Mouse (Mus musculus): ENCODE data around the gene Mpv17l2. TPM values are rescaled to one million over a fixed set of nuclear protein-coding genes. Genes with fewer than 3 reads are reported as not detected.
A peak's percentile ranks its signal among the peaks of the same experiment; 100 is the strongest.

Mpv17l2 gene
- polyA plus RNA-seq, 1 experiment from 2014 or later = 60.4 TPM

GRCm38 (mm10) chr8:70801156-70801555, 40.4 kb upstream of the Mpv17l2 start:
- Histone ChIP-seq H3K27ac (ENCODE audit: low read length) (no peak overlapping the region), H3K4me3 (ENCODE audit: low read length) (no peak overlapping the region), H3K36me3 (ENCODE audit: insufficient read depth, low read length) (no peaks in the 10 kb centered on the region), H3K9ac (replicated peaks; ENCODE audit: low read length) (no peak overlapping the region), H3K27me3 (ENCODE audit: insufficient read depth, low read length) (peaks cover 53% of the 10 kb centered on the region), H3K4me2 (replicated peaks; ENCODE audit: low read depth, low read length) (no peak overlapping the region), H3K4me1 (ENCODE audit: insufficient read depth, low read length) (peaks cover 29% of the 10 kb centered on the region), H3K9me3 (ENCODE audit: low read length) (no peaks in the 10 kb centered on the region)
- ATAC-seq (ENCODE audit: low FRiP score, low TSS enrichment) = no peak
- WGBS = 18% methylated on average over 15 of the region's 15 CpGs

GRCm38 (mm10) chr8:70800648-70801047, 39.9 kb upstream of the Mpv17l2 start:
- no peak overlapping the region for H3K27ac ChIP-seq (ENCODE audit: low read length)
- H3K9me3 ChIP-seq (ENCODE audit: low read length) = no peaks in the 10 kb centered on the region
- no peak overlapping the region for H3K9ac ChIP-seq (replicated peaks; ENCODE audit: low read length)
- H3K4me2 ChIP-seq (replicated peaks; ENCODE audit: low read depth, low read length) = no peak overlapping the region
- ATAC-seq (ENCODE audit: low FRiP score, low TSS enrichment) = no peak
- H3K36me3 ChIP-seq (ENCODE audit: insufficient read depth, low read length) = no peaks in the 10 kb centered on the region
- peaks cover 31% of the 10 kb centered on the region for H3K4me1 ChIP-seq (ENCODE audit: insufficient read depth, low read length)
- WGBS = 54% methylated on average over 10 of the region's 10 CpGs
- peaks cover 54% of the 10 kb centered on the region for H3K27me3 ChIP-seq (ENCODE audit: insufficient read depth, low read length)
- no peak overlapping the region for H3K4me3 ChIP-seq (ENCODE audit: low read length)

- Histone ChIP-seq H3K9ac (replicated peaks; ENCODE audit: low read length) (0 out of 2 replicates have a peak overlapping the region, but pooled peaks have one; percentile 65), H3K27me3 (ENCODE audit: insufficient read depth, low read length) (peaks cover 40% of the 10 kb centered on the region), H3K4me1 (ENCODE audit: insufficient read depth, low read length) (peaks cover 21% of the 10 kb centered on the region), H3K9me3 (ENCODE audit: low read length) (no peaks in the 10 kb centered on the region), H3K4me3 (ENCODE audit: low read length) (peak overlapping the region; percentile 62), H3K27ac (ENCODE audit: low read length) (no peak overlapping the region), H3K4me2 (replicated peaks; ENCODE audit: low read depth, low read length) (peak overlapping the region; percentile 93), H3K36me3 (ENCODE audit: insufficient read depth, low read length) (no peaks in the 10 kb centered on the region)
- 12% methylated on average over 15 of the region's 15 CpGs for WGBS
- no peak for ATAC-seq (ENCODE audit: low FRiP score, low TSS enrichment)
These were observed 37.5 kb upstream of the Mpv17l2 start for GRCm38 (mm10) chr8:70798281-70798680.

GRCm38 (mm10) chr8:70797081-70798070, 36.6 kb upstream of the Mpv17l2 start:
- peaks cover 35% of the 10 kb centered on the region for H3K27me3 ChIP-seq (ENCODE audit: insufficient read depth, low read length)
- peak overlapping the region; percentile 44; the same call in 1 of the 2 replicates for H3K27ac ChIP-seq (ENCODE audit: low read length)
- H3K4me1 ChIP-seq (ENCODE audit: insufficient read depth, low read length) = peaks cover 30% of the 10 kb centered on the region
- peak overlapping the region; percentile 62 for H3K4me3 ChIP-seq (ENCODE audit: low read length)
- H3K9me3 ChIP-seq (ENCODE audit: low read length) = no peaks in the 10 kb centered on the region
- no peaks in the 10 kb centered on the region for H3K36me3 ChIP-seq (ENCODE audit: insufficient read depth, low read length)
- H3K4me2 ChIP-seq (replicated peaks; ENCODE audit: low read depth, low read length) = peak overlapping the region; percentile 93
- WGBS = under 1% methylated on average over 56 of the region's 57 CpGs
- peak; percentile 83 for ATAC-seq (ENCODE audit: low FRiP score, low TSS enrichment)
- peak overlapping the region; percentile 65 for H3K9ac ChIP-seq (replicated peaks; ENCODE audit: low read length)

DNA sequence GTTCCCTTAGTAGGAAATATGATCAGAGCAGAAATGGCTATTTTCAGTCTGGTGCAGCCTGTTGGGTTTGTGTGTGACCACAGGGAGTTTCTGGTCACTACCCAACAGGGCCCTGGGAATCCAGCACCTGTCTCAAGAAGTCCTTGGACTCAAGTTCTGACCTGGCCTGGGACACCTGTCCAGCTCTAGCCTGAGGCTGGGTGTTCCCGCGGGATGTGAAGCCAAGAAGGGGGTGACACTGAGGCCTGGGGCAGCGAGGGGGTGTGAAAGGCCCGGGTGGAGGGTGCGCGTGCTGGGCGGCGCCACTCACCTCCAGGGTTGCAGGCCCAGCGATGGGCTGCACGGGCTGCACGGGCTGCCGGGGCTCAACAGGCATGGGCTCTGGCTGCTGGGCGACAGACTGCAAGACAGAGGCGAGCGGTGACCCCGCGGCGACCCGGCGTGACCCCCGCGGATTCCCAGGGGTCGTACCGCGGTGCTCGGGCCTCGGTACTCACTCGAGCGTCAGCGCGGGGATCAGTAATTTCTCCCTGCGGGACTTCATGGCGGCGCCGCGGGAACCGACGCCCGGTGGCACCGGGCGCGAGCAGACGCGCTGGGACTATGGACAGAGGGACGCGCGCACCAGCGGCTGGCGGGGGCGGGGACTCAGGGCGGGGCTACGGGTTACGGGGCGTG, 35.8 kb upstream of the Mpv17l2 start:
- 2% methylated on average over 53 of the region's 54 CpGs for WGBS
- peaks cover 34% of the 10 kb centered on the region for H3K4me1 ChIP-seq (ENCODE audit: insufficient read depth, low read length)
- peak overlapping the region; percentile 93 for H3K4me2 ChIP-seq (replicated peaks; ENCODE audit: low read depth, low read length)
- ATAC-seq (ENCODE audit: low FRiP score, low TSS enrichment) = no peak
- H3K27ac ChIP-seq (ENCODE audit: low read length) = no peak overlapping the region
- H3K4me3 ChIP-seq (ENCODE audit: low read length) = peak overlapping the region; percentile 62
- no peaks in the 10 kb centered on the region for H3K36me3 ChIP-seq (ENCODE audit: insufficient read depth, low read length)
- H3K9ac ChIP-seq (replicated peaks; ENCODE audit: low read length) = peak overlapping the region; percentile 65
- H3K27me3 ChIP-seq (ENCODE audit: insufficient read depth, low read length) = peaks cover 35% of the 10 kb centered on the region
- H3K9me3 ChIP-seq (ENCODE audit: low read length) = no peaks in the 10 kb centered on the region

- Histone ChIP-seq H3K4me1 (ENCODE audit: insufficient read depth, low read length) (peaks cover 46% of the 10 kb centered on the region), H3K9ac (replicated peaks; ENCODE audit: low read length) (no peak overlapping the region), H3K4me2 (replicated peaks; ENCODE audit: low read depth, low read length) (no peak overlapping the region), H3K27me3 (ENCODE audit: insufficient read depth, low read length) (peaks cover 30% of the 10 kb centered on the region), H3K4me3 (ENCODE audit: low read length) (no peak overlapping the region), H3K9me3 (ENCODE audit: low read length) (no peaks in the 10 kb centered on the region), H3K36me3 (ENCODE audit: insufficient read depth, low read length) (no peaks in the 10 kb centered on the region), H3K27ac (ENCODE audit: low read length) (no peak overlapping the region)
- 88% methylated on average over 2 of the region's 2 CpGs for WGBS
- ATAC-seq (ENCODE audit: low FRiP score, low TSS enrichment) = no peak
These were observed 34.6 kb upstream of the Mpv17l2 start for GRCm38 (mm10) chr8:70795370-70795769.

DNA sequence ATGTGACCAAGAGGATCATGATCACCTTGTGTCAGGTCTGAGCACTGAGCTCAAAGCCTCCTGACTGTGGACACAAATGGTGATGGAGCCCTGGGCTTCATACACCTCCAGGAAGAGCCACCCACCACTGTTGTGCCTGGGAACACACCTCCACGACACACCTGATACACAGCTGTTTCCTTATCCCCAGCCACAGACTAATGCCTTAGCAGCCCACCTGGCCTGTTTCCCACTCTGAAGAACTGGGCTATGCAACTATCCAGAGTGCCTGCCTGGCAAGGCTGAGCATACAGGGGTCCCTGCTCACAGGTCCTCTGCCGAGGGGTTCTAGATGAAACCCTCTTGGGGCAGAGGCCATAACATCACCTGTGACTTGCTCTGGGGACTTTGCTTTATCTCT, 33.5 kb upstream of the Mpv17l2 start:
- no peak for ATAC-seq (ENCODE audit: low FRiP score, low TSS enrichment)
- H3K4me2 ChIP-seq (replicated peaks; ENCODE audit: low read depth, low read length) = no peak overlapping the region
- H3K36me3 ChIP-seq (ENCODE audit: insufficient read depth, low read length) = no peaks in the 10 kb centered on the region
- no peaks in the 10 kb centered on the region for H3K9me3 ChIP-seq (ENCODE audit: low read length)
- H3K9ac ChIP-seq (replicated peaks; ENCODE audit: low read length) = no peak overlapping the region
- H3K27me3 ChIP-seq (ENCODE audit: insufficient read depth, low read length) = peaks cover 19% of the 10 kb centered on the region
- H3K4me1 ChIP-seq (ENCODE audit: insufficient read depth, low read length) = peaks cover 47% of the 10 kb centered on the region
- H3K27ac ChIP-seq (ENCODE audit: low read length) = no peak overlapping the region
- no peak overlapping the region for H3K4me3 ChIP-seq (ENCODE audit: low read length)
- 86% methylated on average over 2 of the region's 2 CpGs for WGBS

DNA sequence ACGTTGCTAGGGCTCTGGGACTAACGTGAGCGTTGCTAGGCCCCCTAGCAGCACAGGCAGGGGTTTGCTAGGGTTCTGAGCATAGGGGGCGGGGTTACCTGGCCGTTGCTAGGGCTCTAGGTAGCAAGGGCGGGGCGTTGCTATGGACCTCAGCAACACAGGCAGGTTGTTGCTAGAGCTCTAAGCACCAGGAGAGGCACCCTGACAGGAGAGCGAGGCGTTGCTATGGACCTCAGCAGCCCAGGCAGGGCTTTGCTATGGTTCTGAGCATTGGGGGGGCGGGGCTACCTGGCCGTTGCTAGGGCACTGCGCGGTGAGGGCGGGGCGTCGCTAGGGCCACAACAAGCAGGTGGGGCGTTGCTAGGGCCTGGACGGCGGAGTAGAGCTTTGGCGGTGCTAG, 32.0 kb upstream of the Mpv17l2 start:
- WGBS = 1% methylated on average over 20 of the region's 20 CpGs
- Histone ChIP-seq H3K4me2 (replicated peaks; ENCODE audit: low read depth, low read length) (peak overlapping the region; percentile 83), H3K4me1 (ENCODE audit: insufficient read depth, low read length) (peaks cover 46% of the 10 kb centered on the region), H3K4me3 (ENCODE audit: low read length) (peak overlapping the region; percentile 86), H3K36me3 (ENCODE audit: insufficient read depth, low read length) (peaks cover 8% of the 10 kb centered on the region; the same call in 1 of the 2 replicates), H3K9ac (replicated peaks; ENCODE audit: low read length) (peak overlapping the region; percentile 61), H3K27me3 (ENCODE audit: insufficient read depth, low read length) (0 out of 2 replicates have a peak, but pooled peaks cover 4% of the 10 kb centered on the region), H3K27ac (ENCODE audit: low read length) (peak overlapping the region; percentile 84), H3K9me3 (ENCODE audit: low read length) (no peaks in the 10 kb centered on the region)
- peak; percentile 50 for ATAC-seq (ENCODE audit: low FRiP score, low TSS enrichment)

- Histone ChIP-seq H3K27ac (ENCODE audit: low read length) (peak overlapping the region; percentile 86), H3K9ac (replicated peaks; ENCODE audit: low read length) (peak overlapping the region; percentile 97), H3K9me3 (ENCODE audit: low read length) (no peaks in the 10 kb centered on the region), H3K4me2 (replicated peaks; ENCODE audit: low read depth, low read length) (peak overlapping the region; percentile 83), H3K27me3 (ENCODE audit: insufficient read depth, low read length) (0 out of 2 replicates have a peak, but pooled peaks cover 4% of the 10 kb centered on the region), H3K4me3 (ENCODE audit: low read length) (peak overlapping the region; percentile 86), H3K4me1 (ENCODE audit: insufficient read depth, low read length) (peaks cover 48% of the 10 kb centered on the region), H3K36me3 (ENCODE audit: insufficient read depth, low read length) (peaks cover 13% of the 10 kb centered on the region; the same call in 1 of the 2 replicates)
- ATAC-seq (ENCODE audit: low FRiP score, low TSS enrichment) = peak; percentile 87
- WGBS = 4% methylated on average over 58 of the region's 58 CpGs
These were observed 31.4 kb upstream of the Mpv17l2 start for GRCm38 (mm10) chr8:70791975-70792691.
